Mouse (Mus musculus) skeletal muscle tissue, postnatal 0 days (tissue): Measurements from ENCODE around the gene Arl15. TPM values are rescaled to one million over a fixed set of nuclear protein-coding genes. Genes with fewer than 3 reads are reported as not detected.

Experiments used
- polyA plus RNA-seq: library from polyadenylated mRNA; unstranded; fragments of >200 nt; fragmentation: Nextera tagmentation; extraction: Ambion mirVana; gene quantifications from 2 replicates; pipeline ENCODE4 v1.2.1, GENCODE M21; 2015

Arl15 gene
- polyA plus RNA-seq, result 3.3 and 4.0 TPM in 2 replicates

GRCm38 (mm10) chr13:113794039-113794704 is at the start of gene Arl15:
TSS of gene Arl15 (plus strand) at chr13:113794505.

Other genes starting within 250 kb of the Arl15 start
- 10.1 and 12.3 TPM in 2 replicates for gene Snx18, start 175.9 kb upstream of the Arl15 start, polyA plus RNA-seq
- gene Hspb3, start 130.8 kb upstream of the Arl15 start, polyA plus RNA-seq, result 97.9 and 108 TPM in 2 replicates